Mouse (Mus musculus) common myeloid progenitor, adult 5-6 weeks (primary cell): ENCODE data around the gene Lsm14a. TPM values are rescaled to one million over a fixed set of nuclear protein-coding genes. Genes with fewer than 3 reads are reported as not detected.

Experiments
- ATAC-seq: replicated peaks from 2 replicates; pipeline ENCODE4 v1.8.0; 2016; ENCODE audit warnings: low read depth, mild to moderate bottlenecking, moderate TSS enrichment, inconsistent platforms; ENCODE audit not compliant: poor library complexity, severe bottlenecking
- total RNA-seq: library from RNA; stranded (forward); fragments of 200-1000, 187-1606 nt; gene quantifications from 2 replicates; pipeline ENCODE4 v1.2.3, GENCODE M21; 2017

Gene Lsm14a
- total RNA-seq, 1 experiment from 2014 or later = 105 TPM

GRCm38 (mm10) chr7:34319123-34319522 is 74.0 kb downstream of the Lsm14a start:
- no peak for ATAC-seq

DNA sequence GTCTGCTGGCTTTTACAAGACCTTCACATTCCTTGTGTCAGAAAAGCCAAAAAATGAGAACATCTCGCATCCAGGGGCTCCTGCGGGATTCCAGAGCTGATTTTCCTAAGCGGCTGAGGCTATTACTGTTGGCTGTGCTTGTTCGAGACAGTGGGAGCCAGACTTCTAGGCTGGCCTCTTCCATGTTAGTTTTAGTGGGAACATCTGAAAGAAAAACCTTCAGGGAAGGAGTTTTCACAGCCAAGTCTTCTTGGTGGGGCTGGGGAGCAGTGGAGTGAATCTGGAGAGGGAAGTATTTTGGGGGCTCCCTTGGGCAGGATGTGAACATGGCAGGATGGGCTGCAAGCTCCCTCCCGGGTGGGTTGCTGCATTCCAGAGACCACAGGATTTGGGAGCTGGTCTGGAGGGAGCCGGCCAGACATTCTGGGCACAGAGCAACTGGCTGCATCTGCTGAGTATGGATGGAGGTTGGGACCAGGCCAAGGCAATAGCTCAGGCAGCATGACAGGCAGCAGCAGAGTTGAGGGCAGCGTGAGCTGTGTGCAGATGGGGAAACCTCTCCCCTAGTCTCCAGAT is 75.1 kb downstream of the Lsm14a start:
- ATAC-seq = no peak

DNA sequence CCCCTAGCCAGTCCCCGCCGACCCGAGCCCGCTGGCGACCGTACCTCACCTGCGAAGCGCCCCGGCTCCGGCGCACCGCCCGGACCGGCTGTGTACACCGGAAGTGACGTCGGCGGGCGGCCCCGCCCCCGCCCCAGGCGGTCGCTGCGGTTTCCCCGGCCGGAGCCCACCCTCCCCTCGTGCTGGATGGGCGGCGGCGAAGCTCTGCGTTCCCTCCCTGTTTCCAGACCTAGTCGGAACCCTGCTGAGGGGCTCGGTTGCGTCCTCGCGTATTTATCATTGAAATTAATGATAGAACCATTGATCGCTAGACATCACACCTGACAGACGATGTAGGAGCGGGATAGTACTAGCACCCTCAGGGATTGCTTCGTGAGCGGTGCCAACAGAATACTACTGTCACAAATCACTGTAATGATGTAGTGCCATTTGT is 79.7 kb downstream of the Lsm14a start, which contains the start of gene 4931406P16Rik:
Gene 4931406P16Rik (minus strand): TSS at position 109 of the 433 bp plus-strand sequence.
- ATAC-seq = peak; percentile 77

DNA sequence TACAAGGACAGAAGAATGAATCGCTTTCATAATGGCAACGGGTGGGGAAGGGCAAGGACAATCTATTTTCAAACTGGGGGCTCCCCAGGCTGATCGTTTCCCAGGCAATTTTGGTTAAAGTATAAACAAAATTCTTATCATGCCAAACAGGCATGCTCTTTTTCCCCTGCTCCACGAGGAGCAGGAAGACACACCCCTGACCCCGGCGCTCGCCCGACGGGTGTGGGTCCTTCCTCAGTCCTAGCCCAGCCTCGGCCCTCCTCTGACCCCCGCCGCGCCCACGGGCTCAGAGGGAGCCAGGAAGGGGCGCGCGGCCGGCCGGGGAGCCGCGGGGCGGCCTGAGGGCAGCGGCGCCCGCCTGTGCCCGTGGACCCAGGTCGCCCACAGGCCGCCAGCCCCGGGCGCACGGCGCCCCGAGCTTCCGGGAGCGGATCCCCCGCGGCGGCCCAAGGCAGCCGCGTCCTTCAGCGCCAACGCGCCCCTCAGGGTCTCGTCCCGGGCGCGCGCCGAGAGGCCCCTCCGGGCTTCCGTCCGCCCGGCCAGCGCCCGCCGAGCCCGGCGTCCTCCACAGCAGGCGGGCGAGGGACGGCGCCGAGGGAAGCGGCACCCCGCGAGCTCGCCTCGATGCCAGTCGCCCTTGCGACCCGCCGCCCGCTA is 80.2 kb downstream of the Lsm14a start:
- ATAC-seq = peak; percentile 84

DNA sequence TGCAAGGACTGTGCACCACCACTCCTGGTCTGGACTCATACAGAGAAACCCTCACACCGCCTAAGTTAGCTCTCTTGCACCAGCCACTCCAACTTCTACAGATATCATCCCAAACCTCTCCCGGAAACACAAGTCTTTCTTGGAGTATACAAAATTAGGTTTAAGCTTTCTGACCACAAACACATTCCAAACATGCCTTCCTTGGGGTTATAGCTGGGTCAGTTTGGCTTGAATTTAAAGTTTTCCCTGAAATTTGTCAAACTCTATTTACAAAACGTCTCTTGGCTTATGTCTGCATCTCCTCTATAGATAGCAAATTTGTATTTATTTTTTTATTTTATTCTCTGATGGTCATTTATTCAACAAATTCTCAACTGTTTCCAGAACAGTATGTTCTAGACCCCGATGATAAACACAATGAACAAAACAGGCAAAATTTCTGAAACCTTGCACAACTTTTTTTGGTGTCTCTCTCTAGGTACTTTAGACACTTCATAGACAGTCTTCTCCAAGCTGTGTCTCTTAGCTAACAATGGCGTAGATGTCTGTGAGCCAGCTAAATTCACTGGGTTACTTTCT is 83.8 kb downstream of the Lsm14a start:
- no peak for ATAC-seq

GRCm38 (mm10) chr7:34308586-34308985 is 84.5 kb downstream of the Lsm14a start:
- no peak for ATAC-seq

DNA sequence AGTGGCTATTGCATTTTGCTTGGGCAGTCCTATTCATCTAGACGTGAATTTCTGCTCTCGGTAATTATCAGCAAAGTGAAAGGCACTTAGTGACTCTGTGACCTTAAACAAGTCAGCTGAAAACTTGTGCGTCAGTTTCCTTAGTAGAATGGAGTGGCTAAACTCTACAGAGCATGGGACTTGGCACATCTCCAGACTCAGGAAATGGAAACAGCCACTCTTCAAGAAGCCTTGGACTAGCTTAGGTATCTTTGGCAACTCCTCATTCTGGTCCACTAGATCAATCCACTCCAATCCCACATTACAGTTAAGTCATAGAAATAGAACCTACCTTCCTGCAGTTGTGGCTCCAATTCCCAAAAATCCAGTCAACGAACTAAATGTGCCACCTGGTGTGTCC is 87.7 kb downstream of the Lsm14a start:
- no peak for ATAC-seq

GRCm38 (mm10) chr7:34302651-34303050 is 90.5 kb downstream of the Lsm14a start:
- ATAC-seq = no peak

DNA sequence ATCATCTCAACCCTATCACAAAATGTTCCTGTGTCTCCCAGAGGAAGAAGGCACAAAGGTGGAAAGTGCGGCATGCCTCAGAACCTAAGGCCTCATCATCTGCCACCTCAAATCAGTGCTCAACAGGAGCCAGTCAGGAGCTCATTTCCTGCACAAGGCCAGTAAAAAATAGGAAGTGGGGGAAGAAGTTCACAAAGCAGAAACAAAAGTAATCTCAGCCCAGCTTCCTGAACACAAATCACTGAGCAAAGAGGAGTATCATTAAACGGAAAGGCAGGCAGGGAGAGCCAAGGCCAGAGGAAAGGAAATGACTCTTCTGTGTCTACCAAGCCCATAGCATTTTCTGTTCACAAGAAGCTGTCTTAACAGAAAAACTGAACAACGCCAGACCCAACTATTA is 91.2 kb downstream of the Lsm14a start:
- ATAC-seq = peak; percentile 63

DNA sequence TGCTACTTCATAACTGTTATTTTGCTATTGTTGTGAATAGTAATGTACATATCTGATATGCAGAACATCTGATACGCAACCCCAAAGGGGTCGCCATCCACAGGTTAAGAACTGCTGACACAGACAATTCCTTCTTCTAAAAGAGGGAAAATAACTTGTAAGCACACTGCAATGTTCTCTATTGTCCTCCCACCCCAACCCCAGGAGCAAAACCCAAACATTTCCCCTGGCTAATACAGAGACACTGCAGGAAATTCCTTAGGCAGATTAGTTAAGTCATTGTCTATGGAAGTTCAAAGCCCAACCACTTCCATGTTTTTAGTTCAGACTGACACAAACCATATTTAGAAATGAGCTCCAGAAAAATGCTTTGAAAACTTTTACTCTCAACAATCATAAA is 94.3 kb downstream of the Lsm14a start:
- no peak for ATAC-seq

GRCm38 (mm10) chr7:34296124-34296523 is 97.0 kb downstream of the Lsm14a start:
- no peak for ATAC-seq

Other genes starting within 250 kb of the Lsm14a start
- gene Uba2, start 223.7 kb downstream of the Lsm14a start, total RNA-seq = 182 and 188 TPM in 2 replicates
- gene Pdcd2l, start 196.7 kb downstream of the Lsm14a start, total RNA-seq = 40.1 and 55.1 TPM in 2 replicates
- 250 and 350 TPM in 2 replicates for gene Gpi1, start 163.0 kb downstream of the Lsm14a start, total RNA-seq
- gene Gm6096, start 142.3 kb downstream of the Lsm14a start, total RNA-seq = not detected in 2 replicates
- gene 4931406P16Rik, start 79.8 kb downstream of the Lsm14a start, total RNA-seq = 14.6 and 23.7 TPM in 2 replicates